Mouse (Mus musculus) erythroblast, embryonic 14.5 days (primary cell): ENCODE results near the gene Ppib. TPM values are rescaled to one million over a fixed set of nuclear protein-coding genes. Genes with fewer than 3 reads are reported as not detected.
A peak's percentile ranks its signal among the peaks of the same experiment; 100 is the strongest.

Experiments
- H3K27me3 ChIP-seq: 2 replicates; pipeline ENCODE4 v1.6.1; 2012; ENCODE audit warnings: inconsistent platforms; ENCODE audit not compliant: control insufficient read depth
- H3K36me3 ChIP-seq: 2 replicates; pipeline ENCODE4 v1.6.1; 2012; ENCODE audit warnings: mild to moderate bottlenecking, inconsistent platforms; ENCODE audit not compliant: control insufficient read depth
- H3K4me1 ChIP-seq: 2 replicates; pipeline ENCODE4 v1.6.1; 2012; ENCODE audit warnings: inconsistent platforms; ENCODE audit not compliant: control insufficient read depth
- H3K4me3 ChIP-seq: replicated peaks from 2 replicates; pipeline ENCODE3; 2012; ENCODE audit warnings: moderate library complexity, mild to moderate bottlenecking, inconsistent platforms
- H3K9me3 ChIP-seq: 2 replicates; pipeline ENCODE4 v1.6.1; 2012; ENCODE audit warnings: low read length, inconsistent platforms, mixed read lengths; ENCODE audit not compliant: control insufficient read depth
- GATA1 ChIP-seq: IDR thresholded peaks from 2 replicates; pipeline ENCODE4 v1.6.1; 2012; ENCODE audit warnings: low read length, inconsistent platforms, mixed read lengths
- TAL1 ChIP-seq: IDR thresholded peaks from 3 replicates; pipeline ENCODE4 v1.6.1; 2012; ENCODE audit warnings: low read length, inconsistent platforms, mixed read lengths
- polyA plus RNA-seq: library from polyadenylated mRNA; stranded (reverse); fragments of >175 nt; gene quantifications from 2 replicates; pipeline ENCODE4 v1.2.3, GENCODE M21; 2012

The Ppib gene
- polyA plus RNA-seq, 1 experiment: 10.8 TPM

DNA sequence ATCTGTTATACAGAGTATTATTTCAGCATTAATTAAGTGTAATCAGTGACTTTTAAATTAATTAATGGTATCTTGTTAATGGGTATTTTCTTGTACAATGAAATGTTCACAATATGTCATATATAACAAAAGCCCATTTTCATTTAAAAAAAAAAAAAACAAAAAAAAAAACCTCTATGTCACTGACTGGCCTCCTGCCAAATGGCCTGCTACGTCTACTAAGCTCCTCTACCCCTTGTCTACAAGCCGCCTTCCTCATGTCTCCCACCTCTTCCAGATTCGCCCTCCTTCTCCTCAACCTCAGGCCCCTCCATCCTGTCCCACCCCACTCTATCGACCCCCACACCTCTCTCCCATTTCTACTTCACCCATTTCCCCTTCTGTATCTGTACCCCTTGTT, 8.5 kb upstream of the Ppib start:
- Histone ChIP-seq H3K36me3 (no peaks in the 10 kb centered on the region; the same call in 1 of the 2 replicates), H3K4me1 (peaks cover 4% of the 10 kb centered on the region), H3K9me3 (peaks cover 7% of the 10 kb centered on the region), H3K4me3 (no peak overlapping the region), H3K27me3 (no peaks in the 10 kb centered on the region)
- TF ChIP-seq TAL1 (no peak), GATA1 (no peak)

DNA sequence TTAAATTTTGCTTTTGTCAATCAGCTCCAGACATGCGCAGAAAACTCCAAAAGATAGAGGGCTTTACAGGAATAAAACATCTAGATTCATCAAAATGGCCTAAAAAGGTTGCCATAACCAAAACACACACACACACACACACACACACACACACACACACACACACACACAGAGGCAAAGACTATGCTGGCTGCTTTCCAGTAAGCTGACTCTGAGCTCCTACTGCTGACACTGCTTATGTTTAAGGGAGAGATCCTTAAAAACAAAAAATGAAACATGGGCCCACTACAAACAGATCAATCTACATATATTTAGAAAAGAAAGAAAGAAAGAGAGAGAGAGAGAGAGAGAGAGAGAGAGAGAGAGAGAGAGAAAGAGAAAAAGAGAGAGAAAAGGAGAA, 7.3 kb upstream of the Ppib start:
- Histone ChIP-seq H3K4me1 (peaks cover 4% of the 10 kb centered on the region), H3K9me3 (peaks cover 7% of the 10 kb centered on the region), H3K27me3 (no peaks in the 10 kb centered on the region), H3K4me3 (no peak overlapping the region), H3K36me3 (no peaks in the 10 kb centered on the region; the same call in 1 of the 2 replicates)
- TF ChIP-seq TAL1 (no peak), GATA1 (no peak)

DNA sequence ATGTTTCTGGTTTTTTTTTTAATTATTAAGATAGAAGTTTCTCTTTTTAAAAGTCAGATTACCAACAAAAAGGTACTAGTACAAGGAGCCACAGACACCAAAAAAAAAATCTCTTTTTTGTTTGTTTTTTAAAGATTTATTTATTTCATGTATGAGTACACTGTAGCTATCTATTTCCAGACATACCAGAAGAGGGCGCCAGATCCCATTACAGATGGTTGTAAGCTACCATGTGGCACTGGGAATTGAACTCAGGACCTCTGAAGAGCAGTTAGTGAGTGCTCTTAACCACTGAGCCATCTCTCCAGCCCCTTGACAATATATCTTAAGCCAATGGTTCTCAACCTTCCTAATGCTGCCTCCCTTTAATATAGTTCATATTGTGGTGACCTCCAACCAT, 6.4 kb upstream of the Ppib start:
- no peak for TF ChIP-seq TAL1
- no peaks in the 10 kb centered on the region; the same call in 1 of the 2 replicates for H3K36me3 ChIP-seq

DNA sequence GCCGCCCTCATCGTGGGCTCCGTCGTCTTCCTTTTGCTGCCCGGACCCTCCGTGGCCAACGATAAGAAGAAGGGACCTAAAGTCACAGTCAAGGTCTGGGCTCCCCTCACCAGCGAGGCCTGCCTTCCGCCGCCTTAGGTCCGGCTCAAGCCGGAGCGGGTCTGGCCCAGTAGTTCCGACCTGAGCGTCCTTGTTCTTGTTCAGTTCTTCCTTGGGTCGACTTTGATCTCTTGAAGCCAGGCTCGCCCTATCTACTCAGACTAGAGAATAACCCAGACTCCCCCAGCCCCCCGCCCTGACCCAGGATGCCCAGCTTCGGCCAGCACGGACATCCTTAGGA, 256 bp downstream of the Ppib start:
- Histone ChIP-seq H3K4me3 (peak overlapping the region; percentile 99), H3K4me1 (peaks cover 49% of the 10 kb centered on the region), H3K9me3 (peaks cover 5% of the 10 kb centered on the region), H3K36me3 (peaks cover 41% of the 10 kb centered on the region), H3K27me3 (peaks cover 2% of the 10 kb centered on the region; the same call in 1 of the 2 replicates)
- TF ChIP-seq GATA1: no peak
- no peak for TF ChIP-seq TAL1

More for the DNA sequence above, 6.4 kb upstream of the Ppib start:
- H3K27me3 ChIP-seq: no peaks in the 10 kb centered on the region
- peaks cover 7% of the 10 kb centered on the region for H3K9me3 ChIP-seq
- H3K4me1 ChIP-seq: peaks cover 7% of the 10 kb centered on the region
- no peak overlapping the region for H3K4me3 ChIP-seq

DNA sequence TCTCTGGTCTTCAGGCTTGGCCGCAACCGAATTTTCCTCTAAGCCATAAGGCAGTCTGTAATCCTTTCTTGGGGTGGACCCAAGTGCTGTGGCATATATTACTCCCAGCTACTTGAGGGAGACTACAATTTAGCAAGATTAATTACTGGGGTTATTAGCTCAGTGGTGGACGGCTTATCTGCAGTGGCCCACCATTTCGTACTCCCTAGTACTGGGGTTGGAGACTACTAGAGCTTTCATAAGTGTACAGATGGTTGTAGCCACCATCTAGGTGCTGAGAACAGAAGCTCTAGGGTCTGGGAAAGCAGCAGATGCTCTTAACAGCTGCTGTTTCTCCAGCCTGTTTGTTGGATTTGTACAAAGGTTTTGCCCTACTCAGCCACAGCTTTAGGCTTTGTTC, 964 bp downstream of the Ppib start:
- Histone ChIP-seq H3K4me1 (peaks cover 56% of the 10 kb centered on the region), H3K4me3 (peak overlapping the region; percentile 99), H3K27me3 (peaks cover 3% of the 10 kb centered on the region; the same call in 1 of the 2 replicates), H3K9me3 (peaks cover 12% of the 10 kb centered on the region), H3K36me3 (peaks cover 48% of the 10 kb centered on the region)
- TF ChIP-seq TAL1 (no peak), GATA1 (no peak)

DNA sequence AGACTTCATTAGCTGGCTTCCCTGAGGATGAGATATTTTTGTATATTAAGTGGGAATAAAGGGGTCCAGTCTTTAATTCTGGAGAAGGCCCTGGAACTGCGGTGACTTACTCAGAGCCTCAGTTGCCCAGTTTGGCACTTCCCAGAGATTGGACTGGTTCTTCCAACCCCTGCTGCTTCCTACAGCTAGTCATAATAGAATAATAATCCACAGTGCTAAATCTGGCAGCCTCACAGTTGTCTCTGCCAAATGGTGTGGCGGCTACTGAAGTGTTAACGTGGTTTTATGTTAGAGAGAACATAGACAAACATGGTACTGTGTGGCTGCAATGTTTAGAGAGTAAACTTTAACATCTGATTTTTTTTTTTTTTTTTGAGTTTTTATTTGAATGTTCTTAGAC, 1.6 kb downstream of the Ppib start:
- Histone ChIP-seq H3K4me1 (peaks cover 63% of the 10 kb centered on the region), H3K4me3 (peak overlapping the region; percentile 99), H3K27me3 (peaks cover 3% of the 10 kb centered on the region; the same call in 1 of the 2 replicates), H3K9me3 (peaks cover 16% of the 10 kb centered on the region), H3K36me3 (peaks cover 55% of the 10 kb centered on the region)
- no peak for TF ChIP-seq GATA1
- no peak for TF ChIP-seq TAL1

DNA sequence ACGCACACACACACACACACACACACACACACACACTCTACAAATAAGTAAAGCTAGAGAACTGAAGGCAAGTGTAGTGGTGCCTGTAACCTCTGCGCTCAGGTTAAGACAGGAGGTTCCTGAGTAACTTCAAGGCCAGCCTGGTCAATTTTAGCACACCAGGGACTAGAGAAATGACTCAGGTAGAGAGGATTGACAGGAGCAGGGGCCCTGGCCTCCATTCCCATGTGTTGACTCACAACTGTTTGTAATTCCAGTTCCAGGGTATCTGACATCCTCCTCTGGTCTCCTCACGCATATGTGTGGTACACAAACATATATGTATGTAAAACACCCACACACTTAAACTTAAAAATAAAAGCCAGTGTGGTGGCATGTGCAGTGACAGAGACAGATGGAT, 3.4 kb downstream of the Ppib start:
- peaks cover 7% of the 10 kb centered on the region for H3K27me3 ChIP-seq
- H3K4me1 ChIP-seq: peaks cover 79% of the 10 kb centered on the region
- TF ChIP-seq TAL1 (no peak), GATA1 (no peak)
- peaks cover 73% of the 10 kb centered on the region for H3K36me3 ChIP-seq
- H3K9me3 ChIP-seq: peaks cover 16% of the 10 kb centered on the region
- H3K4me3 ChIP-seq: no peak overlapping the region

DNA sequence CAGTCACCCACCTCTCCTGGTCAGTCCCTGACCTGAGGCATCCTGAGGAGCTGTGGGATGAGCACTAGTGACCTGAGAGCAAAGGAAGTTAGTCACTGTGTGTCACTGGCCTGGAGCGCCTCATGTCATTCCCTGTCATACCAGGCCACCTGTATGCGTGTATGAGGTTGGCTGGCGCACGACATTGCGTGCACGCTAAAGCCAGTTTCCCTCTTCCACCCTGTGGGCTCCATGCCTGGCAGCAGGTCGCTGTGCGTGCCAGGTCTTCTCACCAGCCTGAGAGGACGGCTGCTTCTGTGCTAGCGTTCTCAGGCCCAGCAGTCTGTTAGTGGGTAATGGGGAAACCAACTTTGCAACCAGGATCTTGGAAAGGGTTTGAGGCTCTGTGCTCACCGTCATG, 4.3 kb downstream of the Ppib start:
- peaks cover 76% of the 10 kb centered on the region for H3K4me1 ChIP-seq
- TF ChIP-seq GATA1 (no peak), TAL1 (no peak)

DNA sequence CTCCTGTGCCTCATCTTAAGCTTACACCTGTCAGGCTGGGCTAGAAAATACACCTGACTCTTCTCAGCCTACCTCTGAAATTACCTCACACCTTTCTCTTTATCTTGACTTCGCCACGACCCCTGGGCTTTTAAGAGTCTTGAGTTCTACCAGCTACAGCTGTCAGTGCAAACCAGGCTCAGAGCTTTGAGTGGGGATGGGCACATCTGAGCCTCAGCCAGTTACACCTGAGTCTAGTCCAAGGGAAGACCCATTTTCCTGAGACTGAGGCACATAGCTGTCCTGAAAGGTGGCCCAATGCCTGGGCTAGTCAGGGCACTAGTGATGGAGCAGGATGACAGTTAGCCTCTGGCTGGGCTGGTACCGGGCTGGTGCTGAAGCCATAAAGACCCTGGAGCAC, 6.8 kb downstream of the Ppib start:
- Histone ChIP-seq H3K36me3 (peaks cover 79% of the 10 kb centered on the region), H3K9me3 (peaks cover 16% of the 10 kb centered on the region), H3K4me1 (peaks cover 78% of the 10 kb centered on the region), H3K4me3 (peak overlapping the region; percentile 81), H3K27me3 (peaks cover 17% of the 10 kb centered on the region)
- TF ChIP-seq TAL1 (no peak), GATA1 (no peak)

More for the DNA sequence above, 4.3 kb downstream of the Ppib start:
- Histone ChIP-seq H3K36me3 (peaks cover 80% of the 10 kb centered on the region), H3K9me3 (peaks cover 16% of the 10 kb centered on the region), H3K27me3 (peaks cover 16% of the 10 kb centered on the region), H3K4me3 (no peak overlapping the region)

DNA sequence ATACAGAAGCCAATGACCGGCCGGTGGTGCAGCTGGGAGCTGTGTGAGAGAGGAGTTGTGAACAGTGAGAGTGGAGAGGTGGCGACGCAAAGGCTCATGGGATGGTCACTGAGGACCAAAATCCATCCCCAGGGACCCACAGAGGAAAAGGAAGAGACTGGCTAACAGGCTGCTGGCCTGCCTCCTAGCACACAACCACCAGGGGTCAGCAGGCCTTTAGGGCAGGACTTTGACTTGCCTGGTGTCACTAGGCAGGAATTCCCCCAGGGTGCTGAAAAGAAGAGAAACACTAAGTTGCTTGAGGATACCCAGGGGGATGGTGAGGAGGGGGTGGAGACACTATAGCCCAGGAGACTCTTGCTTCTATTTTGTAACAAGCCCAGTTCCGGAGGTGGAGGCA, 7.5 kb downstream of the Ppib start:
- H3K27me3 ChIP-seq: peaks cover 17% of the 10 kb centered on the region
- H3K4me1 ChIP-seq: peaks cover 78% of the 10 kb centered on the region
- TF ChIP-seq GATA1 (no peak), TAL1 (no peak)
- peaks cover 16% of the 10 kb centered on the region for H3K9me3 ChIP-seq
- H3K36me3 ChIP-seq: peaks cover 72% of the 10 kb centered on the region
- H3K4me3 ChIP-seq: peak overlapping the region; percentile 81
